Mouse (Mus musculus) embryonic facial prominence, embryonic 14.5 days (tissue): ENCODE measurements around the gene Cby3. TPM values are rescaled to one million over a fixed set of nuclear protein-coding genes. Genes with fewer than 3 reads are reported as not detected.

Source experiments
- ATAC-seq: fragments of 200-750 bp; cut with Nextera tagmentation; 2 replicates; pipeline ENCODE4 v1.8.0; 2017; ENCODE audit warnings: low read depth, moderate number of reproducible peaks, moderate TSS enrichment
- DNase-seq: peaks from one replicate; pipeline ENCODE4 v3.0.0-alpha.2; 2015; ENCODE audit warnings: low spot score
- H3K27ac ChIP-seq: fragments of 300-500 bp; sonication (generic); replicated peaks from 2 replicates; pipeline ENCODE4 v1.5.1; 2014; ENCODE audit warnings: low read depth, mild to moderate bottlenecking, low read length, moderate library complexity
- H3K27me3 ChIP-seq: fragments of 300-500 bp; sonication (generic); replicated peaks from 2 replicates; pipeline ENCODE4 v1.6.1; 2014; ENCODE audit warnings: low read length; ENCODE audit not compliant: control insufficient read depth, insufficient read depth
- H3K36me3 ChIP-seq: fragments of 300-500 bp; sonication (generic); 2 replicates; pipeline ENCODE4 v1.6.1; 2014; ENCODE audit warnings: low read length, mixed read lengths; ENCODE audit not compliant: control insufficient read depth, insufficient read depth
- H3K4me1 ChIP-seq: fragments of 300-500 bp; sonication (generic); 2 replicates; pipeline ENCODE4 v1.6.1; 2014; ENCODE audit warnings: antibody characterized with exemption, low read length; ENCODE audit not compliant: control insufficient read depth, insufficient read depth
- H3K4me2 ChIP-seq: fragments of 300-500 bp; sonication (generic); 2 replicates; pipeline ENCODE4 v1.6.1; 2014; ENCODE audit warnings: low read depth, mild to moderate bottlenecking, low read length, moderate library complexity, mixed read lengths
- H3K4me3 ChIP-seq: fragments of 300-500 bp; sonication (generic); 2 replicates; pipeline ENCODE4 v1.5.1; 2014; ENCODE audit warnings: low read depth, mild to moderate bottlenecking, low read length
- H3K9ac ChIP-seq: fragments of 300-500 bp; sonication (generic); 2 replicates; pipeline ENCODE4 v1.6.1; 2014; ENCODE audit warnings: low read depth, mild to moderate bottlenecking, low read length, moderate library complexity, mixed read lengths
- H3K9me3 ChIP-seq: fragments of 300-500 bp; sonication (generic); 2 replicates; pipeline ENCODE4 v1.6.1; 2016; ENCODE audit warnings: low read length; ENCODE audit not compliant: control insufficient read depth
- WGBS: fragments of 180-500 bp; shearing (Covaris S2); extraction: QIAGEN DNeasy Blood & Tissue Kit; methylation state at CpG from one replicate; pipeline ENCODE4 v1.1.7; 2014; 5-methylcytosine and 5-hydroxymethylcytosine counted together
- microRNA counts: library from miRNA; unstranded; fragments of <30 nt; microRNA quantifications from one replicate; lab custom pipeline; 2017
- microRNA-seq: library from miRNA; unstranded; fragments of <30 nt; microRNA quantifications from one replicate; pipeline ENCODE4, GENCODE M21; 2016; ENCODE audit warnings: borderline number of aligned reads
- polyA plus RNA-seq: library from polyadenylated mRNA; unstranded; fragments of >200 nt; fragmentation: Nextera tagmentation; extraction: Ambion mirVana; gene quantifications from 2 replicates; pipeline ENCODE4 v1.2.1, GENCODE M21; 2014

The Cby3 gene
- polyA plus RNA-seq, 1 experiment from 2014 or later, result 0.35 TPM

GRCm38 (mm10) chr11:50398803-50399202 lies 44.5 kb downstream of the Cby3 start:
- Histone ChIP-seq H3K4me3 (no peak overlapping the region), H3K4me1 (no peaks in the 10 kb centered on the region), H3K9me3 (no peaks in the 10 kb centered on the region), H3K27ac (no peak overlapping the region), H3K4me2 (no peak overlapping the region), H3K27me3 (no peaks in the 10 kb centered on the region), H3K9ac (no peak overlapping the region), H3K36me3 (peaks cover 70% of the 10 kb centered on the region)
- ATAC-seq (peak; percentile 22; the same call in 1 of the 2 replicates), DNase-seq (peak; percentile 32)
- WGBS, result 74% methylated on average over 13 of the region's 13 CpGs

- no peak overlapping the region for H3K4me2 ChIP-seq
- no peaks in the 10 kb centered on the region for H3K27me3 ChIP-seq
- 93% methylated on average over 3 of the region's 3 CpGs for WGBS
- no peak for ATAC-seq
- no peak overlapping the region for H3K9ac ChIP-seq
- DNase-seq, result no peak
- no peak overlapping the region for H3K27ac ChIP-seq
- H3K9me3 ChIP-seq, result no peaks in the 10 kb centered on the region
- H3K4me1 ChIP-seq, result no peaks in the 10 kb centered on the region
- H3K36me3 ChIP-seq, result peaks cover 51% of the 10 kb centered on the region
- H3K4me3 ChIP-seq, result no peak overlapping the region
These were observed 48.2 kb downstream of the Cby3 start for GRCm38 (mm10) chr11:50402481-50402880.

DNA sequence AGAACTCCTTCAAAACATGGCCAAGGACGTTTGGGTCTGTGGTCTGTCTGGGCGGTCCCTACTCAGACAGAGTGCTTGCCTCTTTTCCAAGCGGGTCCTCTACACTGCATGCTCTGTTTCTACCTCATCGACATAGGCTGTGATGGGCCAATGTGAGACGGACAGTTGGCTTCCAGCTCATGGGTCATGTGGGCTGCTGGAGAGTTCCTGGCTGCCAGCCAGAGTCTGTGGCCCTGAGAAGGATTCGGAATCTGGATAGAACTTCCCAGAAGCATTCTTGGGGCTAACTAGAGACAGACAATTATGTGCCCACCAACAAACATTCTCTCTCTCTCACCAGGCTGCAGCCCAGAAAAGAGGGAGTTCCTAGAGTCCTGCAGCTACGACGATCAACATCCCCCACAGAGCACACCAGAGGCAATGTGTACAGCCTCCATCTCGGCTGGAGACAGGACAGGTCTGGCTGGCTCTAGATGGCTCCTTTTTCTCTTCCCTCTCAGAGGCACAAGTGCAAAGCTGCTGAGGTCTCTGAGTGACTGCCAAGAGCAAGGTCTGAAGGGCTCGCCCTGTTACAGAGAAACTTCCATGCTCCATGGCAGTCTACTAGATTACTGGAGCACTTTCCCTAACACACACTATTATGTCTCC lies 49.2 kb downstream of the Cby3 start:
- Histone ChIP-seq H3K9ac (no peak overlapping the region), H3K27ac (no peak overlapping the region), H3K4me1 (no peaks in the 10 kb centered on the region), H3K9me3 (no peaks in the 10 kb centered on the region), H3K4me3 (no peak overlapping the region), H3K4me2 (no peak overlapping the region), H3K36me3 (peaks cover 48% of the 10 kb centered on the region), H3K27me3 (no peaks in the 10 kb centered on the region)
- DNase-seq (no peak), ATAC-seq (no peak)
- WGBS, result 74% methylated on average over 10 of the region's 10 CpGs

DNA sequence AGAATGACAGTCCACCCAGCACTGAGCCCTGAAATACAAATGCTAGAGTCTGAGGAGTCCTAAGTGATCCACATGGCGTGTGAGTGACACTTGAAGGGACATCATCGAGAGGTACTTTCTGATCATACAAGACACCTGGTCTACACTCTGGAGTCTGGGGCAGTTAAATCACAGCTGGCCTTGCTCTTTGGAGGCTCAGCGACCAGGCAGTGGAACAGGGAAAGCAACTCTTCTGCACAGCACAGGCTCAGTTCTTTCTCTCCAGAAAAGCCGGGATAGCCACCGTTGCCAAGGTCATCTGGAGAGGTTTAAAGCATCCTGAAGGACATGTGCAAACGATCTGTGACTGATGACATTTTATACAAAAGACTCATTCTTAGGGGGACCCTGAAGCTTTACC lies 53.0 kb downstream of the Cby3 start:
- H3K4me3 ChIP-seq, result no peak overlapping the region
- H3K4me1 ChIP-seq, result no peaks in the 10 kb centered on the region
- WGBS, result 46% methylated on average over 6 of the region's 6 CpGs
- H3K4me2 ChIP-seq, result no peak overlapping the region
- no peak overlapping the region for H3K9ac ChIP-seq
- ATAC-seq (no peak), DNase-seq (no peak)
- no peak overlapping the region for H3K27ac ChIP-seq
- H3K36me3 ChIP-seq, result peaks cover 51% of the 10 kb centered on the region
- H3K9me3 ChIP-seq, result no peaks in the 10 kb centered on the region
- no peaks in the 10 kb centered on the region for H3K27me3 ChIP-seq

MicroRNAs within 50 kb of the gene (microRNA counts, 519-probe panel; counts per million panel counts)
- microRNA mmu-miR-804 (lab: Ali Mortazavi, UCI), result 2,485 counts per million, percentile 47 among the panel's probes with 10 or more counts

Small RNA genes lying within 50 kb of the gene (microRNA-seq; reads per million reads assigned to microRNA genes)
- gene Mir804, result not detected

Other genes with a start within 250 kb of the Cby3 start
- gene Tbc1d9b, start 223.1 kb upstream of the Cby3 start, polyA plus RNA-seq, result 40.1 and 44.0 TPM in 2 replicates
- gene Mrnip, start 180.0 kb upstream of the Cby3 start, polyA plus RNA-seq, result 17.7 and 19.8 TPM in 2 replicates
- 239 and 247 TPM in 2 replicates for gene Sqstm1, start 143.6 kb upstream of the Cby3 start, polyA plus RNA-seq
- 22.5 and 22.6 TPM in 2 replicates for gene Mgat4b, start 143.6 kb upstream of the Cby3 start, polyA plus RNA-seq
- gene Ltc4s, start 115.8 kb upstream of the Cby3 start, polyA plus RNA-seq, result 3.7 and 5.2 TPM in 2 replicates
- 10.0 and 10.7 TPM in 2 replicates for gene Maml1, start 62.2 kb upstream of the Cby3 start, polyA plus RNA-seq
- 258 and 271 TPM in 2 replicates for gene Canx, start 28.8 kb upstream of the Cby3 start, polyA plus RNA-seq
- gene Hnrnph1, start 22.5 kb downstream of the Cby3 start, polyA plus RNA-seq, result 386 and 420 TPM in 2 replicates
- 22.2 and 23.1 TPM in 2 replicates for gene Rufy1, start 76.7 kb downstream of the Cby3 start, polyA plus RNA-seq
- gene Adamts2, start 247.6 kb downstream of the Cby3 start, polyA plus RNA-seq, result 24.6 and 25.7 TPM in 2 replicates